Mouse (Mus musculus): ENCODE data around the gene Krtap8-1. TPM values are rescaled to one million over a fixed set of nuclear protein-coding genes. Genes with fewer than 3 reads are reported as not detected.

Krtap8-1 gene
- polyA plus RNA-seq, 1 experiment from 2014 or later, result not detected

GRCm38 (mm10) chr16:89513431-89513830 lies 25.7 kb upstream of the Krtap8-1 start:
- no peaks in the 10 kb centered on the region for H3K36me3 ChIP-seq (ENCODE audit: control insufficient read depth, insufficient read depth, low read length)
- no peaks in the 10 kb centered on the region for H3K9me3 ChIP-seq (ENCODE audit: control insufficient read depth, low read length)
- no peak overlapping the region for H3K27ac ChIP-seq (replicated peaks; ENCODE audit: low read depth, low read length)
- DNase-seq (ENCODE audit: low spot score) (no peak), ATAC-seq (ENCODE audit: insufficient number of reproducible peaks, low FRiP score, low TSS enrichment, low read depth) (no peak)
- H3K9ac ChIP-seq (ENCODE audit: low read length), result no peak overlapping the region
- H3K4me1 ChIP-seq (ENCODE audit: control insufficient read depth, insufficient read depth, low read length), result no peaks in the 10 kb centered on the region
- 90% methylated on average over 7 of the region's 7 CpGs for WGBS
- no peak overlapping the region for H3K4me3 ChIP-seq (ENCODE audit: low read depth, low read length)
- H3K4me2 ChIP-seq (ENCODE audit: low read depth, severe bottlenecking), result no peak overlapping the region
- no peaks in the 10 kb centered on the region for H3K27me3 ChIP-seq (ENCODE audit: control insufficient read depth, insufficient read depth, low read length)

GRCm38 (mm10) chr16:89508223-89508622 lies 20.5 kb upstream of the Krtap8-1 start, which contains the start of gene Krtap7-1:
Krtap7-1 (minus strand) TSS chr16:89508323.
- Histone ChIP-seq H3K4me2 (ENCODE audit: low read depth, severe bottlenecking) (no peak within 1 kb of the TSS), H3K4me1 (ENCODE audit: control insufficient read depth, insufficient read depth, low read length) (no peaks in the 10 kb centered on the region), H3K36me3 (ENCODE audit: control insufficient read depth, insufficient read depth, low read length) (no peaks in the 10 kb centered on the region), H3K4me3 (ENCODE audit: low read depth, low read length) (no peak within 1 kb of the TSS), H3K9ac (ENCODE audit: low read length) (no peak within 1 kb of the TSS), H3K27me3 (ENCODE audit: control insufficient read depth, insufficient read depth, low read length) (no peaks in the 10 kb centered on the region), H3K9me3 (ENCODE audit: control insufficient read depth, low read length) (no peaks in the 10 kb centered on the region), H3K27ac (replicated peaks; ENCODE audit: low read depth, low read length) (no peak within 1 kb of the TSS)
- no peak for DNase-seq (ENCODE audit: low spot score)
- ATAC-seq (ENCODE audit: insufficient number of reproducible peaks, low FRiP score, low TSS enrichment, low read depth), result no peak
- WGBS, result 90% methylated on average over 4 of the region's 4 CpGs

GRCm38 (mm10) chr16:89503571-89503970 lies 15.8 kb upstream of the Krtap8-1 start:
- DNase-seq (ENCODE audit: low spot score), result no peak
- H3K4me2 ChIP-seq (ENCODE audit: low read depth, severe bottlenecking), result no peak overlapping the region
- 93% methylated on average over 2 of the region's 2 CpGs for WGBS
- H3K9ac ChIP-seq (ENCODE audit: low read length), result no peak overlapping the region
- no peaks in the 10 kb centered on the region for H3K9me3 ChIP-seq (ENCODE audit: control insufficient read depth, low read length)
- no peak for ATAC-seq (ENCODE audit: insufficient number of reproducible peaks, low FRiP score, low TSS enrichment, low read depth)
- H3K4me1 ChIP-seq (ENCODE audit: control insufficient read depth, insufficient read depth, low read length), result no peaks in the 10 kb centered on the region
- no peak overlapping the region for H3K27ac ChIP-seq (replicated peaks; ENCODE audit: low read depth, low read length)
- no peak overlapping the region for H3K4me3 ChIP-seq (ENCODE audit: low read depth, low read length)
- no peaks in the 10 kb centered on the region for H3K27me3 ChIP-seq (ENCODE audit: control insufficient read depth, insufficient read depth, low read length)
- H3K36me3 ChIP-seq (ENCODE audit: control insufficient read depth, insufficient read depth, low read length), result no peaks in the 10 kb centered on the region

DNA sequence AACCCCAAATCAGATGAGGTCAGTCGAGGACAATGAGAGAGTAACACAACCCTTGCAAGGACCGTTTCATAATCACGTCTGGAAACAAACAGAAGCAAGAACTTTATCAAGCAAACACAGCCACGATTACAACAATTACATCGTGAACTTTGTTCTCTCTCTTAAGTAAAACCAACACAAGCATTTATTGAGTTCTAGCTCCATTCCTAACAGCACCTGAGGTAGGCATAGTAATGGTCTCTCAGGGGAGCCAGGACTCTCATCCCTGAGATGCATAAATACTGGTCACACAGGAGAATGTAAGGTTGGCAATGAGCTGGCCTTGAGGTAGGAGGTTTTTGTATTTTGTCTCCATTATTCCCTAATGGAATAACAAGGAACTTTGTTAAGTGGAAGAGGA lies 14.1 kb upstream of the Krtap8-1 start:
- H3K4me2 ChIP-seq (ENCODE audit: low read depth, severe bottlenecking), result no peak overlapping the region
- 86% methylated on average over 5 of the region's 5 CpGs for WGBS
- DNase-seq (ENCODE audit: low spot score) (no peak), ATAC-seq (ENCODE audit: insufficient number of reproducible peaks, low FRiP score, low TSS enrichment, low read depth) (no peak)
- no peak overlapping the region for H3K27ac ChIP-seq (replicated peaks; ENCODE audit: low read depth, low read length)
- H3K4me3 ChIP-seq (ENCODE audit: low read depth, low read length), result no peak overlapping the region
- H3K9me3 ChIP-seq (ENCODE audit: control insufficient read depth, low read length), result no peaks in the 10 kb centered on the region
- no peaks in the 10 kb centered on the region for H3K4me1 ChIP-seq (ENCODE audit: control insufficient read depth, insufficient read depth, low read length)
- H3K9ac ChIP-seq (ENCODE audit: low read length), result no peak overlapping the region
- no peaks in the 10 kb centered on the region for H3K36me3 ChIP-seq (ENCODE audit: control insufficient read depth, insufficient read depth, low read length)
- no peaks in the 10 kb centered on the region for H3K27me3 ChIP-seq (ENCODE audit: control insufficient read depth, insufficient read depth, low read length)

DNA sequence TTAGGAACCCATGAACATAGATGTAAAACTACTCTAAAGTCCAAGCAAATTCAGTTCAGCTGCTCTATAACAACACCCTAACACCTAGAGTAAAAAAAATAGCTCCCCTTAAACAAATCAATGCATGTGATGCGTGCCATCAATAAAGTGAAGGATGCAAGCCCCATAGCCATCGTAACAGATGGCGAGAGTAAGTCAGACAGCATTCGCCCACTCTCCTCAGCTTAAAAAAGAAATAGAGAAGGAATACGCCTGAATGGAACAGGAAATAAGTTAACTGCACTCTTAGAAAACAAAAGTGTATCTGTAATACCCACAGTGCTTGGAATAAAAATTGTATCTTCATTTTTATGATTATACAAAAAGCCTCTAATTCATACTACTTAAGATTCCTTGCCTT lies 9.2 kb upstream of the Krtap8-1 start:
- Histone ChIP-seq H3K4me3 (ENCODE audit: low read depth, low read length) (no peak overlapping the region), H3K36me3 (ENCODE audit: control insufficient read depth, insufficient read depth, low read length) (no peaks in the 10 kb centered on the region), H3K9ac (ENCODE audit: low read length) (no peak overlapping the region), H3K4me1 (ENCODE audit: control insufficient read depth, insufficient read depth, low read length) (no peaks in the 10 kb centered on the region), H3K4me2 (ENCODE audit: low read depth, severe bottlenecking) (no peak overlapping the region), H3K27ac (replicated peaks; ENCODE audit: low read depth, low read length) (no peak overlapping the region), H3K9me3 (ENCODE audit: control insufficient read depth, low read length) (no peaks in the 10 kb centered on the region), H3K27me3 (ENCODE audit: control insufficient read depth, insufficient read depth, low read length) (no peaks in the 10 kb centered on the region)
- no peak for DNase-seq (ENCODE audit: low spot score)
- WGBS, result 92% methylated on average over 5 of the region's 5 CpGs
- no peak for ATAC-seq (ENCODE audit: insufficient number of reproducible peaks, low FRiP score, low TSS enrichment, low read depth)

DNA sequence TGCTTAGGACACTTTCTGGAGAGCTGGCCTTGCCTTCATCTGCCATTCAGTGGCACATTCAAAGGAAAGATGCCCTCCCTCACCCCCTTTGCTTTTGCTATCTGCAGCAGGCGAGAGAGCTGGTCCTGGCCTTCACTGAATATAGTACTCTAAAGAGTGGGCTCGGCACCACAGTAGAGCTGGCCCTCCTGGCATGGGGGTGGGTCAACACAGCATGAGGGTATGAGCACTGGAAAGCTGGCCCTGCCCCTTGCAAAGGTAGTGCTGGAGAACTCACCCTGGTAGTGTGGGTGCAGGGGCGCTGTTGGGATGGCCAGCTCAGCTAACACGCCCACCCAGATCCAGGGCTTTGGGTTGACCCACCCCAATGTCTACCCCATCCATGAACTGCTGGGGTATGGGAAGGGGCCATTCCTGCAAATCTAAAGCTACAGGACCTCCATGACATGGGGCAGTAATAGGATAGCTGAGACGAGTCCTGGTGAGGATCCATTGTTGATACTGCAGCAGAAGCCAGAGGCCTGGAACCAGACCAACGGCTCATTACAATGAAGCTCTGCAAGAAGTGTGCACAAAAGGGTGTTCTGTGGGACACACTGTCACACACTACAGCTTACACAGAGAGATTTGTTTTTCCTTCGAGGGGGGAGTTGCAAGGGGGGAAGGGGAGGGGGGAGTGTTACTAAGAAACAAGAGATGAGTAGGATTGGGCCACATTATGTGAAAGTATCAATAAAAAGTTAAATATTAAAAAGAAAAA lies 7.8 kb upstream of the Krtap8-1 start:
- ATAC-seq (ENCODE audit: insufficient number of reproducible peaks, low FRiP score, low TSS enrichment, low read depth) (no peak), DNase-seq (ENCODE audit: low spot score) (no peak)
- WGBS, result 91% methylated on average over 7 of the region's 7 CpGs
- Histone ChIP-seq H3K9me3 (ENCODE audit: control insufficient read depth, low read length) (no peaks in the 10 kb centered on the region), H3K9ac (ENCODE audit: low read length) (no peak overlapping the region), H3K4me2 (ENCODE audit: low read depth, severe bottlenecking) (no peak overlapping the region), H3K27ac (replicated peaks; ENCODE audit: low read depth, low read length) (no peak overlapping the region), H3K36me3 (ENCODE audit: control insufficient read depth, insufficient read depth, low read length) (no peaks in the 10 kb centered on the region), H3K4me3 (ENCODE audit: low read depth, low read length) (no peak overlapping the region), H3K27me3 (ENCODE audit: control insufficient read depth, insufficient read depth, low read length) (no peaks in the 10 kb centered on the region), H3K4me1 (ENCODE audit: control insufficient read depth, insufficient read depth, low read length) (no peaks in the 10 kb centered on the region)

GRCm38 (mm10) chr16:89477679-89478314 lies 10.0 kb downstream of the Krtap8-1 start:
- H3K36me3 ChIP-seq (ENCODE audit: control insufficient read depth, insufficient read depth, low read length), result no peaks in the 10 kb centered on the region
- no peaks in the 10 kb centered on the region for H3K4me1 ChIP-seq (ENCODE audit: control insufficient read depth, insufficient read depth, low read length)
- H3K4me3 ChIP-seq (ENCODE audit: low read depth, low read length), result no peak overlapping the region
- peak; percentile 58; the same call in 1 of the 2 replicates for ATAC-seq (ENCODE audit: insufficient number of reproducible peaks, low FRiP score, low TSS enrichment, low read depth)
- H3K27ac ChIP-seq (replicated peaks; ENCODE audit: low read depth, low read length), result no peak overlapping the region
- H3K9ac ChIP-seq (ENCODE audit: low read length), result no peak overlapping the region
- no peaks in the 10 kb centered on the region for H3K9me3 ChIP-seq (ENCODE audit: control insufficient read depth, low read length)
- WGBS, result 80% methylated on average over 12 of the region's 12 CpGs
- no peak overlapping the region for H3K4me2 ChIP-seq (ENCODE audit: low read depth, severe bottlenecking)
- no peak for DNase-seq (ENCODE audit: low spot score)
- H3K27me3 ChIP-seq (ENCODE audit: control insufficient read depth, insufficient read depth, low read length), result no peaks in the 10 kb centered on the region

DNA sequence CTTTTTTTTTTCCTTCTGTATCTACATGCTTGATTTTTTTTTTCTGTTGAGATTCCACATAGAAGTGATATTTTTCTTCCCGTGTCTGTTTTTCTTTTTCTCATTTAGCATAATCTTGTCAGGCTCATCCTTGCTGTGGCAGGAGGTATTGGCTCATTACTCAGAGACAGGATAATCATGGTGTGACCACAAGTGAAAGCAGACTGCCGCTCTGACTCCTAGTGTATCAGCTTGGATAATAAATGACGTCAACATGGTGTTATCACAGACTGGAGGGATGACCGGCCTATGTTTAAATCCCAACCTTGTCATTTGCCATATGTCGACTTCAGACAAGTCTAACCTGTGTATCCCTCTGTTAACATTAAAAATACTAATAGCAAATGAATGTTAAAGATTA lies 26.6 kb downstream of the Krtap8-1 start:
- Histone ChIP-seq H3K4me1 (ENCODE audit: control insufficient read depth, insufficient read depth, low read length) (no peaks in the 10 kb centered on the region), H3K27ac (replicated peaks; ENCODE audit: low read depth, low read length) (no peak overlapping the region), H3K36me3 (ENCODE audit: control insufficient read depth, insufficient read depth, low read length) (no peaks in the 10 kb centered on the region), H3K9ac (ENCODE audit: low read length) (no peak overlapping the region), H3K4me3 (ENCODE audit: low read depth, low read length) (no peak overlapping the region), H3K27me3 (ENCODE audit: control insufficient read depth, insufficient read depth, low read length) (no peaks in the 10 kb centered on the region), H3K9me3 (ENCODE audit: control insufficient read depth, low read length) (no peaks in the 10 kb centered on the region), H3K4me2 (ENCODE audit: low read depth, severe bottlenecking) (no peak overlapping the region)
- 83% methylated on average over 5 of the region's 5 CpGs for WGBS
- ATAC-seq (ENCODE audit: insufficient number of reproducible peaks, low FRiP score, low TSS enrichment, low read depth) (no peak), DNase-seq (ENCODE audit: low spot score) (no peak)
